Mouse (Mus musculus) cortical plate, adult 2 months (tissue): ENCODE data around the gene Zfp809. TPM values are rescaled to one million over a fixed set of nuclear protein-coding genes. Genes with fewer than 3 reads are reported as not detected.

ENCODE experiments used
- H3K27ac ChIP-seq: fragments of 200-500 bp; 2 replicates; pipeline ENCODE4 v1.5.1; 2012; ENCODE audit warnings: low read length, control low read depth, inconsistent platforms; ENCODE audit not compliant: insufficient read depth
- H3K4me1 ChIP-seq: fragments of 200-500 bp; 2 replicates; pipeline ENCODE4 v1.6.1; 2011; ENCODE audit warnings: low read length; ENCODE audit not compliant: control insufficient read depth, insufficient read depth
- H3K4me3 ChIP-seq: fragments of 200-500 bp; 2 replicates; pipeline ENCODE4 v1.5.1; 2011; ENCODE audit warnings: mild to moderate bottlenecking, low read length, control low read depth; ENCODE audit not compliant: insufficient read depth
- CTCF ChIP-seq: fragments of 200-500 bp; IDR thresholded peaks from 2 replicates; pipeline ENCODE4 v1.5.1; 2011; ENCODE audit warnings: mild to moderate bottlenecking, control low read depth, low read length; ENCODE audit not compliant: insufficient read depth; ENCODE audit errors: extremely low read depth
- POLR2A ChIP-seq: fragments of 200-500 bp; IDR thresholded peaks from 2 replicates; pipeline ENCODE4 v1.6.1; 2011; ENCODE audit warnings: mild to moderate bottlenecking, low read length, control low read depth; ENCODE audit not compliant: insufficient read depth; ENCODE audit errors: extremely low read depth
- polyA plus RNA-seq: library from polyadenylated mRNA; depleted of rRNA; stranded (reverse); fragments of >200 nt; gene quantifications from 2 replicates; pipeline ENCODE4 v1.2.3, GENCODE M21; 2012; rRNA removed

Gene Zfp809
- polyA plus RNA-seq, 1 experiment = 18.3 TPM

DNA sequence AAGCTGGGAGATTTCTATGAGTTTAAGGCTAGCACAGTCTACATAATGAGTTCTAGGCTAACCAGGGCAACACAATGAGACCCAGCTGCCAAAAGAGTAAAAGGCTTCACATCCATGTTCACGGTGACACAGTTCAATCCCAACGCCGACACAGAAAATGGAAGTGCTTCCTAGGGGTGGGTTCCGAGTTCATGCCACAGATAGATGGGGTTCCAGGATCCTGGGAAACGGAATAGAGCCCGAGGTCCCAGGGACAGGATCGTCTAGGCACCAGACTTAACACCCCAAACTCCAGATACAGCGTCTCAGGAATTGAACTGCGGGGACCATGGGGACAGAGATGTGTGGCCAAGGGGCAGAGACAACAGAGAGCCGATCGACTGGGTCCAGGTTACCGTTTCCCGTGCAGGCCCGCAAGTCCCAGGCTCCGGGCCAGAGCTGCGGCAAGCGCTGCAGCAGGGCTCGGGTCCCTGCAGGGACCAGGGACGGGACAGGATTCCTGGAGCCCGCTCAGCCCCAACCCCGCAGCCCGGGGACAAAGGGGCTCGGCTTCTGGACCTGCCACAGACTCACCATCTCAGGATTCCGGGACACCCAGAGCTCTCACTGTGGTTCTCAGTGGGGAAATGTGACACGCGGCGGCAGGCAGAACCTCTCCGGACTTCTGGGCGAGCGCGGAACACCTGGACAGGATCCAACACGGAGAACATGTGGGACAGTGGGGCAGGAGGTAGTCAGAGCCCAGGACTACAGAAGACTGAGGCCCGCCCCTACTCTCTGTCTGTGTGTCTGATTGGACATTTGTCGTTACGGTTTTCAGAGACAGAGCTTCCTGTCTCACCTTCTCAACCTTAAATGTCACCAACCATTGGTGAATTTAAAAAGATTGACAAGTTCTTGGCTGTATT is 33.9 kb downstream of the Zfp809 start, which contains the start of gene Zfp599:
TSS of gene Zfp599 (minus strand) at position 712 of the 908 bp plus-strand sequence.
- no peaks in the 10 kb centered on the region for H3K4me1 ChIP-seq
- no peak for TF ChIP-seq CTCF
- TF ChIP-seq POLR2A = peak; percentile 50; the same call in 1 of the 2 replicates
- H3K27ac ChIP-seq = no peak within 1 kb of the TSS
- peak within 1 kb of the TSS; percentile 73 for H3K4me3 ChIP-seq

GRCm38 (mm10) chr9:22260092-22260422 is 34.5 kb downstream of the Zfp809 start:
- TF ChIP-seq POLR2A (no peak), CTCF (no peak)
- Histone ChIP-seq H3K27ac (no peak overlapping the region), H3K4me3 (peak overlapping the region; percentile 73; the same call in 1 of the 2 replicates), H3K4me1 (no peaks in the 10 kb centered on the region)

DNA sequence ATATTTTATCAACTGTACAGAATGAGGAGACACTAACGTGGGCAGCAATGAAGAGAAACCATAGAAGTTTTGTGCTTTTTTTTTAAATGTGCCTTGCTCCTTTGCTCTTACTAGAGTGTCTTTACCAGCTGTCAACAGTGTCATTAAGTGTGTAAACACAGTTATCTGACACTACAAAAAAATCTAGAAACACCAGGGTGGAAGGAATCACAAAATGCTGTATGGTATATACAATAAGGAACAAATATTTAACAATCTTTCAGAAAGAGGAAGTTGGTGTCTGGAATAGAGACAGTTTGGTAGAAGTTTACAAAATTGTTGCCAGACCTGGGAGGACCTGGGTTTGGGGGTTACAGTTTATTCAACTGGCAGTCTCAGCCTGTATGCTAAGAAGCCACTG is 36.1 kb downstream of the Zfp809 start:
- no peak for TF ChIP-seq POLR2A
- no peak for TF ChIP-seq CTCF
- Histone ChIP-seq H3K4me3 (no peak overlapping the region), H3K27ac (no peak overlapping the region), H3K4me1 (no peaks in the 10 kb centered on the region)

- no peaks in the 10 kb centered on the region for H3K4me1 ChIP-seq
- H3K27ac ChIP-seq = no peak overlapping the region
- no peak for TF ChIP-seq POLR2A
- no peak for TF ChIP-seq CTCF
- H3K4me3 ChIP-seq = no peak overlapping the region
Measured at GRCm38 (mm10) chr9:22262611-22263010, 37.1 kb downstream of the Zfp809 start.

- Histone ChIP-seq H3K4me1 (no peaks in the 10 kb centered on the region), H3K27ac (no peak overlapping the region), H3K4me3 (no peak overlapping the region)
- TF ChIP-seq POLR2A (no peak), CTCF (no peak)
Measured at GRCm38 (mm10) chr9:22268886-22269285, 43.4 kb downstream of the Zfp809 start.

DNA sequence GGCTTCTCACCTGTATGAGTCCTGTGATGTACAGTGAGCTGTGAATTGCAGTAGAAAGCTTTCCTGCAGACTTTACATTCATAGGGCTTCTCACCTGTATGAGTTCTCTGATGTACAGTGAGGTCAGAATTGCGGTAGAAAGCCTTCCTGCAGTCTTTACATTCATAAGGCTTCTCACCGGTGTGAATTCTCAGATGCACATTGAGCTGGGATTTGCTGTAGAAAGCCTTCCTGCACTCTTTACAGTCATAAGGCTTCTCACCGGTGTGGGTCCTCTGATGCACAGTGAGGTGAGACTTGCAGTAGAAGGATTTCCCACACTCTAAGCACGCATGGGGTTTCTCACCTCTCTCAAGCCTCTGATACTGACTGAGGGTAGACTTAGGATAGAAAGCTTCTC is 53.2 kb downstream of the Zfp809 start:
- no peak for TF ChIP-seq CTCF
- no peak for TF ChIP-seq POLR2A
- Histone ChIP-seq H3K4me1 (no peaks in the 10 kb centered on the region), H3K4me3 (no peak overlapping the region), H3K27ac (no peak overlapping the region)

Other genes with a start within 250 kb of the Zfp809 start
- 5.2 and 5.4 TPM in 2 replicates for gene Rgl3, start 236.3 kb upstream of the Zfp809 start, polyA plus RNA-seq
- gene Ccdc151, start 223.1 kb upstream of the Zfp809 start, polyA plus RNA-seq = 7.7 and 7.9 TPM in 2 replicates
- 99.1 and 103 TPM in 2 replicates for gene Prkcsh, start 222.9 kb upstream of the Zfp809 start, polyA plus RNA-seq
- gene Elavl3, start 173.7 kb upstream of the Zfp809 start, polyA plus RNA-seq = 115 and 117 TPM in 2 replicates
- 0.21 TPM in 1 of 2 replicates, not detected in the other for gene Gm49318, start 154.5 kb upstream of the Zfp809 start, polyA plus RNA-seq
- gene Zfp653, start 154.3 kb upstream of the Zfp809 start, polyA plus RNA-seq = 34.6 and 36.4 TPM in 2 replicates
- gene Ecsit, start 140.3 kb upstream of the Zfp809 start, polyA plus RNA-seq = 57.4 and 62.3 TPM in 2 replicates
- 1.2 and 2.2 TPM in 2 replicates for gene Cnn1, start 126.5 kb upstream of the Zfp809 start, polyA plus RNA-seq
- 122 and 131 TPM in 2 replicates for gene Elof1, start 108.5 kb upstream of the Zfp809 start, polyA plus RNA-seq
- 0.71 and 0.76 TPM in 2 replicates for gene Acp5, start 90.0 kb upstream of the Zfp809 start, polyA plus RNA-seq
- gene Pigyl, start 68.9 kb upstream of the Zfp809 start, polyA plus RNA-seq = 89.9 and 97.3 TPM in 2 replicates
- gene Zfp872, start 37.6 kb upstream of the Zfp809 start, polyA plus RNA-seq = 0.04 and 0.08 TPM in 2 replicates
- gene Zfp599, start 34.2 kb downstream of the Zfp809 start, polyA plus RNA-seq = 1.8 and 2.1 TPM in 2 replicates
- 15.7 and 18.7 TPM in 2 replicates for gene Zfp810, start 81.9 kb downstream of the Zfp809 start, polyA plus RNA-seq
- gene Anln, start 163.5 kb downstream of the Zfp809 start, polyA plus RNA-seq = 10.5 and 14.0 TPM in 2 replicates
- 7.3 and 8.1 TPM in 2 replicates for gene 9530077C05Rik, start 185.8 kb downstream of the Zfp809 start, polyA plus RNA-seq
- gene Gm17545, start 228.6 kb downstream of the Zfp809 start, polyA plus RNA-seq = not detected in 2 replicates
- gene Rp9, start 244.0 kb downstream of the Zfp809 start, polyA plus RNA-seq = 62.3 and 68.9 TPM in 2 replicates